Mouse (Mus musculus): ENCODE results near the gene Fars2. TPM values are rescaled to one million over a fixed set of nuclear protein-coding genes. Genes with fewer than 3 reads are reported as not detected.
"Not testable (repeated sequence)": the region's sequence is repeated elsewhere in the genome, so short reads cannot be mapped to it uniquely, and the experiment has no call there.

Gene Fars2
- total RNA-seq, 4 experiments from 2014 or later: 30.0 to 46.5 (median 34.7) TPM

DNA sequence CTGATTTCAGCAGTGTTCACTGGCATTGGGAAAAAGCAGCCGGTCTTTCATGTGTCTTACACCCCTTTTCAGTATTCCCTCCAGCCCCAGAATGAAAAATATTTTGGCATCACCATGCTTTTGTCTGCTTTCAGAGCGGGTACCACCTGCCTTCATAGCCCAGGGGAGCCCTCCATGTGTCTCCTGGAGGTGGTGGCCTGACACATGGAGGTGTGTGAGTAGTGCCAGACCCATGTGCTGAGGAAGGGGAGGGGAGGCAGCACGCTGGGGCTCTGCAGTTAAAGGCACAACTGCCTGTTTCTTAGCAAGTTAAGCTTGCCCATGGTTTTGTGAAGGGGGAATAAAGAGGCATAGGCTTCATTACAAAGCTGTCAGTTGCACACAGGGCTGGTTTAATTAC is 176.3 kb downstream of the Fars2 start:
- DNase-seq (ENCODE audit: low spot score in 2 of 2): no peak

DNA sequence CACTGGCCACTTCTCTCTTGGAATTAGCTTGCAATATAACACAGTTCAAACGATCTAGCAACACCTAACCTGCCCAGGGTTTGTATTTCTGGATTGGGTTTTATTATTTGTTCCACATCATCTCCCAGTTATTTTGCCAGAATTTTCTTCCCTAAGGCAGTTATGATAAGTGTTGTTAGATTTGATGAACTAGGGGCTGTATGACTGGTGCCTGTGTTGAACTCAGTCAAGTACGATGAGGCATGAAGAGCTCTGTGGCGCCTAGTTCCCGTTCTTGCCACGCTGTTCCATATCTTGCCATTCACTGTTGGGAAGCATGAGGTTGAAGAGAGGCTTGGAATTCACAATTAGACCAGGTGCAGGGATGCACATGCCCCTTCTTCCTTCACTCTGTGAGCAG is 177.3 kb downstream of the Fars2 start:
- DNase-seq (ENCODE audit: low spot score in 2 of 2): no peak

DNA sequence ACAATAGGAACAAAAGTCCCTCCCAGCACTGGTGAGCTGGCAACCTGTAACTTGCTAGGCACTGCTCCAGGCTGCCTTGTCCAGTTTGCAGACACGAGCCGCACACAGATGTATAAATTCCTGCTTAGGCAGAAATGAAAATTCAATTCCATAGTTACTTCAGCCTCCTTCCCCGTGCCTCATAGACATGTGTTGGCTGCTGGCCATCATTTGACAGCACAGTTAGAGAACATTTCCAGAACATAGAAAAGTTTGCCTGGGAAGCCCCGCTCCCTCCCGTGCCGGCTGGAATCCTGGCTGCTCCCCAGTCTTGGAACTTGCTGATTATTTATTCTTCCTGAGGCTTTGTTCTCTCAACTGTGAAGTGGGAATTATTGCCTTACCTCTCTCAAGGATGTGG is 178.6 kb downstream of the Fars2 start:
- no peak for DNase-seq (ENCODE audit: low spot score in 2 of 2)

DNA sequence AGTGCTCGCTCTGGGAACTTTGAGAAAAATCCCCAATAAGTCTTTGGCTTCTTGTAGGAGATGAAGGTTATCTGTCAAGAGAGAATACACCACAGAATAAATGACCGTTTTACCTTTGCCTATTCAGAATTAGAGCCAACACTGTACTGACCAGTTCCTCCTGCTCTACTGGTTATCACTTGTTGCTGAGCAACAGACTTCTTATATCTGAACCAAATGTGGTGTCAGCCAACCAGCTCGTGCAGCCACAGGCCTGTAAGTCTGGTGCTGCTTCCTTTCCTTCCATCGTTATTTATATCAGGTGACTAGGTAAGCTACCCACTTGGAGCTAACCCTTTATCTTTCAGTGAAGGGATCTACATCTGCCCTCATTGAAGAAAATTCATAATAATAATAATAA is 179.4 kb downstream of the Fars2 start:
- DNase-seq (ENCODE audit: low spot score in 2 of 2): no peak

DNA sequence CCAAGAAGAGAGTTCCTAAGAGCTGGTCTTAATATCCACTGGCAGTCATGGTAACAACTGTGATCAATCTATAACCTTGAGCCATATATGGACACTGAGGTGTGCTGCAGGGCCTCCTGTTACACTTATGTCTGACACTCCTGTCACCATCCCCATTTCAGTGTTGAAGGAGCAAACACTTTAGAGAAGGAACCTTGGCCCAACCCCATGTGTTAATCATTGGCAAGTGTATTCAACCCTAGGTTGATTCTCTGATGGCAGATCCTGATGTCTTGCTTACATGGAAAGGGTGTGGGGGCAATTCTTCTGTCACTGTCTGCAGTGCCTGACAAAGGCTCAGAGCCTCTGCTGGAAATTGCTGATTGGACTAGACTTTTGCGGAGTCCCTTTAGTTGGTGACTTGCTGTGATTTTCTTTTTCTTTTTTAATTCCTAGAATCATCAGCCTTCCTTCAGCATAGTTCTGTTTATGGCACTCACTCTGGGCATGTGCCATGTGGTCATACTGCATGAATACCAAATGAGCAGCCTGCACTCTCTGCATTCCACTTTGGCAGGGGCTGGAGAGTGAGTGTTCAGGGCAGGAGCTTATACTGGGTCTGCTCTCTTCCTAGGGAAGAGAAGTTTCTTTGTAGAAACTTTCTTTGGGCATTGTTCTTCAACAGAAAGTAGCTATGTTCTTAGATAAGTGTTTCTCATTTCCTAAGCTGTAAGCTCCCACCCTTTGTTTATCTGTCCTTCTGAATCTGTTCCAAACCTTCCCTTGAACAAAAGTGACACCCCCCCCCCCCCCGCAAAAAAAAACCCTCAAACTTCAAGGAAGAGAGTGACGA is 181.0 kb downstream of the Fars2 start:
- DNase-seq (ENCODE audit: low spot score in 2 of 2): no peak

DNA sequence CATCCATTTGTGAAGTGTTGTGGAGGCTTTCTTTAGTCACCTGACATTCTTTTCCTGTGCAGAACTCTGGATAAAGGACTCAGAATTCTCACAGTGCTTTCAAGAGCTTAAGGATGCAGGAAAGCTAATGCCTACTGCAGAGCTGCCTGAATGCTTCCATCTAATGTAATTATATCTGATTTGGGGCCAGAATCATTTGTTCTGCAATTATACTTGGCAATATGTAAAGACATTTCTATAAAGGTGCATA is 181.5 kb downstream of the Fars2 start:
- no peak for DNase-seq (ENCODE audit: low spot score in 2 of 2)

DNA sequence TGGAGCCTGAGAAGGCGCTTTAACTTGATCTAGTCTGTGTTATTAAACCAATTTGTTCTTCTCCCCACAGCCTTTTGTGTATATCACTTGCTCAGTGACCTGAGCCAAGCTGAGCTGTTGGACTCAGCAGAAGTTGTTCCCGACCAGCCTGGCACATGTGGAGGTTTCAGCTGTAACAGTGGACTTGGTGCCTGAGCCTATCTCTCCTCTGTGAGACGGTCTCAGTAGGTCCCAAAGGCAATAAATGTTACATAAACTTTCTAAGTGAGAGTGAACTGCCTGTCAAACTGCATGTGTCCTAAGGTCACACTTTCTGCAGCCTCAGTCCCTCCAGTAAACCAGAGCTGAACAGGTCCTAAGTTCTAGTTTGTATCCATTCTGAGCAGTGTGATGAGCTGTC is 185.6 kb downstream of the Fars2 start:
- DNase-seq (ENCODE audit: low spot score in 2 of 2): no peak

DNA sequence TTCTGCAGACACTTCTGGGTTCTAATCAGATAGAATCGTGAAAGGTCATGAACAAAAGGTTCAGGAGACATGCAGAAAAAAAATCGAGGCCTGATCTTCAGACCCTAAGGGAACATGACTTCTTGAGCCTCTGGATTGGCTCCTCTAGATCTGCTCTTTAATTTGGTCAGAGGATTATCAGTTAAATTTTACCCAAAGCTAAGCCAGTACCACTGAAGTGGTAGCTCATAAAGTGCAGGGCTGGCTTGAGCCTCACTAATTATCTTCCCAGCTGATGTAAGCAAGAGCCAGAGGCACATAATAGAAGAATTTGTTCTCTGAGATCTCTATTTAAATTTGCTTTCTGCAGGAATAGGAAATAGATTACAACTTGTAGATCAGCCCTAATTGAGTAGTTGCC is 188.1 kb downstream of the Fars2 start:
- no peak for DNase-seq (ENCODE audit: low spot score in 2 of 2)

DNA sequence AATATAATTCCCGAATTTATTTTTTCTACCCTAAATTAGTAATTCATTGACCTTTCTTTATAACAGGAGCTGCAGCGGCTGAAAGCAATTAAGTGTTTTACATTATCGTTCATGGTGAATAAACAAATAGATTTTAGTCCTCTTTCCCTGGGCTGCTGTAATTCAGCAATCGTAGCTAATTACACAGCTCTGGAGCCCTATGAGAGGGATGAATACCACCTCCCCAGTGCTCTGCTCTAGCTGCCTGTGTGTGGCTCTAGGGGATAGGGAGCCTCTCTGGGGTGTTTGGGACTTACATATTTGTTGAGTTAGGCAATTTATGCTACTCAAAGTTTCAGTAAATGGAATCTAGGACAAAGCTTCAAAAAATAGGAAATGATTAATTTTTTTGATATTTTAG is 190.2 kb downstream of the Fars2 start:
- no peak for DNase-seq (ENCODE audit: low spot score in 2 of 2)

DNA sequence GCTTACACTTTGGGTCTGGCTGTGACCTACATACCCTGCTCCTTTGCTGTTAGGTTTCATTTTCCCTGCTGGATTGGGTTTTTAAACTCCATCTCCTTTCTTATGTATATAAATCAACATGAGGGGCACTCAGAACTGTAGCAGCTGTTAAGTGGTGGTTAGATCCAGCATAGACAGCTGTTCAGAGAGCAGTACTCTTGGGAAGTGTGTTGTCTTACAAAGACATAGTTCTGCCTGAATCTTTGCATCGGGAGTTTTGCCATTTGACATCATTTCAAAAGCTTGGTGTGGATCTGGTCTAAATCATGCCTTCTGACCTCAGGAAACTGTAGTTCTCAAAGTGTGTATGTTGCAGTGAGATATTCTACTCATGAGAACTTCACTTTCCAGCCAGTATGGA is 191.9 kb downstream of the Fars2 start:
- no peak for DNase-seq (ENCODE audit: low spot score in 2 of 2)

DNA sequence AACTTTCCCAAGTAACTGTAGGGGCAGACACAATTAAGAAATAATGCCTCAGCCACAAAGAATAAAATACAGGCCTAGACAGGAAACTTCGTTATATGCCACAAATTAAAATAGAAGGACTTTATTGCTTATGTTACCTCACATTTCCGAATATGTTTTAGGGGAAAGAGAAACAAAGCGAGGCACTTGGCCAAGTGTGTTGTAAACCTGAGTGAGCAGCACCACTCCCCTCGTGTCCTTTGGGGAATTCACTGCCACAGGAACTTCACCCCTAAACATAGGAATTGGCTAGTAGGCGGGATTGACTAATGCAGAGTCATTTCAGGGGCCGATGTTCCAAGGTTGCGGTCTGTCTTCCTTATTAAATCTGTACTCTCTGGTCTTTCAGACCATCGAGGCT is 197.0 kb downstream of the Fars2 start:
- DNase-seq (ENCODE audit: low spot score in 2 of 2): no peak

DNA sequence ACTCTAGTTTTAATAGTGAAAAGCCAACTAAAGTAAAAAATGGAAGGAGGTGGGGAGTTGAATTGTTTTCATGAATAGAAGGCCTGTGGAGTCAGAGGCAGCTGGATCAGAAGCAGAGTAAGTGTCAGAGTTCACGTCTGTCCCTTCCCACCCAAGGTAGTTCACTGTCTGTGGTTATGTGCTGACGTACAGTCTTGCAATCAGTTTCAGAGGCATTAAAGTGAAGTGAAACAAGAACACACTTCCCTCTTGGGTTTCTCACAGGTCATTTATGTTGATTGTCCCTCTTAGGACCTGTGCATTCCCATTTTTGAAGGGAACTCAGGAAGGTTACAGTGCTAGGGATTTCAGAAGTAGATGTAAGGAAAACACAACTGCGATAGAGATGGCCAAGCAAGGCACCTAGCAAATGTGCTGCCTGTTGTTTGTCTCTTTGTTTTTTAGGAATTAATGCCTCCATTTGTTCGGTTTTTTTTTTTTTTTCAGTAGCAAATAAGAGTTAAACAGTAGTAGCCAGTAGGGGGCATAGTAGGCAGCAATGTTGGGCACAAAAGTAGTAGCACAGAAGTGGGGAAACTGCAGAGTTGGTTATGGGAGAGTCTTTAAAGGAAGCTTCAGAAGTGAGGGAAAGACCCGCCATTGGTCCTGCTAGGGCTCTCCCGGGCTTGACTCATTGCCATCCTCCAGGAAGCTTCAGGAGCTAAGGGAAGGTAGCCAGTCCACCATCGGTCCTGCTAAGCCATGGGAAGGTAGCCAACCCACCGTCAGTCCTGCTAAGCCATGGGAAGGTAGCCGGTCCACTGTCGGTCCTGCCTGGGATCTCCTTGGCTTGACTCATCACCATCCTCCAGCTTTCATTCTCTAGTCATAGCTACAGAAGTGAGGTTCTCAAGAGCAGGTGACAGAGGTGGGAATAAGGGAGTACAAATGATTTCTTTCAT is 197.9 kb downstream of the Fars2 start:
- DNase-seq (ENCODE audit: low spot score in 2 of 2): no peak

DNA sequence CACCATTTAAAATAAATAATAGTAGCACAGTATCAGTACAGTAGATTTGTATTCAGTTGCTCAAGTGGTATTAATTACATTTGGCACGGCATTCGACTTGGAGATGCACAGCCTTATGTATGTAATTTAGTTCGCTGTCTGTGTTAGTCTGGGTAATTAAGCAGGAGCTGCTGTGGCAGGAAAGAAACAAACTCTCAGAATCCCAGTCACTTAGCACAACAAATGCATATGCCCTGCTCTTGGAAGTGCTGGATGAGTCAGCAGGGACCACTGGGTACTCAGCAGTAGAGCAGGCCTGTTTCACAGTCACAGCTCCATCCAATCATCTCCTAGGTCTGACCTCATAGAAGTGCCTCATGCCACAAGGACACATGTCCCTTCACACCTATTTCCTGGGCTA is 200.6 kb downstream of the Fars2 start:
- no peak for DNase-seq (ENCODE audit: low spot score in 2 of 2)

DNA sequence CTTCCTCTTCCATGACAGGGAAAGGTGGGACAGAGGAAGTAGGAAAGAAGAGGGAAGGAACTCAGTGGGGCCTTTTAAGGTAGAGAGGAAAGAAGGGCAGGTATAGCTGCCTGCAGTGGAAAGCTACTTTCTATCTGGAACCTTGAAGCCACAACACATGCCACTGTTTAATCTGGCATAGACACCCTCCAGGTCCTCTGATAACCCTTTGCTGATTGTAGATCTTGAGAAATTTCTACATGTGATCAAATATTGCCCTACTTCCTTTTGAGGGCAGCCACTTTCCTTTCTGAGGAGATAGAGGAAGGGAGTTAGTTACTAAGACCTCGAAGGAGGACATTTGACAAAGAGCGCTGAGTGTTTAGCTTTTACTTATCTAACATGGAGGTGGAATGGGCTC is 207.4 kb downstream of the Fars2 start:
- no peak for DNase-seq (ENCODE audit: low spot score in 2 of 2)

DNA sequence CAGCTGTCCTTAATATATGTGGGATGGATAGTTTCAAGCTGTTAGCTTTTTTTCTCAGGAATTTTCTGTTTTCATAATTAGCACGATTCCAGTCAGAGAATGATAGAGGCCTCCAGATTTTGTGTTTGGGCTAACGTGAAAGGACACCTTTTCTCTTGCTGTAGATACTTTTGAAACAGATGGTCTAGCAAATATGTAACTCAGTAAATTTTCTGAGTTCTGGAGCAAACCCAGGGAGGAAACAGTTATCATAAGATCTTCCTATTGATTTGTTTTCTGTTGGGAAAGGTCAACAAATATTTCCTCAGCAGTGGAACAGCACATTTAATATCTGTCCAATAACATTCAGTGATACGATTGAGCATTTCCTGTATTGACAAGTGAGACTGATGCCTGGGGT is 209.3 kb downstream of the Fars2 start:
- no peak for DNase-seq (ENCODE audit: low spot score in 2 of 2)

DNA sequence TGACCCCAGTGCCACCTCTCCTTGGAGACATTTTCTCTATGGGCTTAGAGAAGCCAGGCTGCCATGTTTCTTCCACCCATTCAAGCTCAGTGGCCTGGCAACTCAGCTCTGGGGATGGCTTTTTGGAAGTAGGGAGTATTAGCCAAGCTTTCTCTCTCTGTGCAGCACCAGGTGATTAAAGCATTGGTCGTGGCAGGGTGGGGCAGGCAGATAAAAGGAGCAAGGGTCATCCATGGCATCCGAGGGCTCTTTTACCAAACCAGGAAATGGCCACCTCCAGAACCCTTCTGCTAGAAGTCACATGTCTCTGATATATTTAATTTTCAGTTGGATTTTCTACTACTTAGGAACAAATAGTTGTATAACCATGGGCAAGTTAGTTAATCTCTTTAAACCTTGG is 212.7 kb downstream of the Fars2 start:
- DNase-seq (ENCODE audit: low spot score in 2 of 2): no peak

DNA sequence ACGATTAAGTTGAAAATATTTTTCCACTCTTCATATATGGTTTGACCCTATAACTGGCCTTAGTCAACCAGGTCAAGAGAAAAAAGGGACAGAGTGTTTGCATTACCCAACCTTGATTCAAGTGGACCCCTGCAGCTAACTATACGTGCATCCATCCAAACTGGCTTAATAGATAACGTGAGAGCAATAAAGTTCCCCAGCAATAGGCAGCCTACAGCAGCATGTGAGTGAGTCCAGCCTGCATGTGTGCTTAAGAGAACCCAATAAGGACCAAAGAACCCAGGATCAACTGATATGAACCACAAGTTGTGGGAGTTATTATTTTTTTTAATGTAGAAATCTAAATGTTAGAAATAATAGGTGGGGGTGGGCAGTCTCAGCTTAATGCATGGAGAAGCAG is 213.3 kb downstream of the Fars2 start:
- no peak for DNase-seq (ENCODE audit: low spot score in 2 of 2)

DNA sequence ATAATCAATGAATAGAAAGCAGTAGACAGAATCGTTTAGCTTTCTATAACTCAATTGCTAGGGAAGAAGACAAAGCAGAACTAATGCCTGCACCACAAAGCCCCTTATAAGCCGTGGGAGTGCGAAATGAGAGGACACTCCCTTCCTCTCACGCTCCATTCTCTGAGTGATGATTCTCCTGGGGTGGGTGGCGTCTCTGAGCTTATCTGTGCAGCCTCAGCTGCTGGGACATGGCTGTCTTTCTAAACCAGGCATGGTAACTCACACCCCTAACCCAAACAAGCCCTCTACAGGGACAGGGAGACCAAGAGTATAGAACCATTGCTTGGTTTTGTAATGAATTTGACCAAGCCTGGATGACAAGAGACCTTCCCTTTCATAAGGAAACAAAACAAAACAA is 217.5 kb downstream of the Fars2 start:
- no peak for DNase-seq (ENCODE audit: low spot score in 2 of 2)

DNA sequence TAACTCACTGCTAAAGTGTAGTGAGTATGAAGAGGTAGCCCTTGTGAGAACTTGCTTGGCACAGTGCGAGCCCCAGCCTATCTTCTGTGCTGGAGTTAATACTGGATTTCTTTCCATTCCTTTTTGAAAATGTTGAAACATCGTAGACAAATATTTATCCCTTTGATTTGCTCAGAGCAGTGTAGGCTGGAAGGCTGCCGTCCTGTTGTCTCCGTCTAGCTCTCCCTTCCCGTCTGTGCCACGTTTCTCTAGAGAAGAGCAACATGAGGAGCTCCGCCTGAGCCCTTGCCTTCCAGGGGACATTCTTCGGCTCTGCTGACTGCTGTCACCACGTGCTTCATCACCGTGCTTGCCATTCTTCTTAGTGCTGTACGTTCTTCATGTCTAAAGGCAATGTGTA is 234.3 kb downstream of the Fars2 start:
- DNase-seq (ENCODE audit: low spot score in 2 of 2): no peak

DNA sequence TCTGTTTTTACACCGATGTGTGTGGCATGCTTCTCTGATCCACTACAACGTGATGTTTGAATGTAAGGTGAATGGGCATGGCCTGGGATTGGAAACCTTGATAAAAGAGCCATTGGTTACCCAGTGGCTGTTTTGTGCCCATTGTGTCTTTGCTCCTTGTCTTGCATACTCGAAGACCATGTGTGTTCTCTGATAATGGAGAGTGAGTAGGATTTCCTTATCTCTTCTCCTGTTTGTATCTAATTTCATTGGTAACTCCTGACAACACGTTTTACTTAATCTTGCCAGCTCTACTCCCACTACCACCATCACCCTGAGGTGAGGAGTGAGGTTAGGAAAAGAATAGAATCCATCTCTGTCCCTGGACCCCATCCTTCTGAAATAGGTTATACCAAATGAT is 240.3 kb downstream of the Fars2 start:
- DNase-seq (ENCODE audit: low spot score in 2 of 2): no peak

DNA sequence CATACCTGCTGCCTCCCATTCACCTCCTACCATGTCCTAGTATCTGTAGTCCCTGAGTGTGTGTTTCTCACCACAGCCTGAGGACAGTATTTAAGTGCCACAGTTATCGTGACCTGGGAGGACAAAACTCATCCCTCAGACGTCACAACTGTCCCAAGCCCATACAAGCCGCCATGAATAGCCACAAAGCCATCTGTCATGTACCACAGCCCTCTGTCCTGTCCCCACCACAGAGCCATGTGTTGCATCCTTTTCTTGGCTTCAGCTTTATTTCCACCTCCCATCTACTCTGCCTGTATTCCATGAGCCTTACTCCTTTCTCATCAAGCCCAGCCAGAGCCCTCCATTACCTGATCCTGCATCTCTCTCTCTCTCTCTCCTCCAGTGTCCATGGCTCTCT is 244.2 kb downstream of the Fars2 start:
- no peak for DNase-seq (ENCODE audit: low spot score in 2 of 2)

DNA sequence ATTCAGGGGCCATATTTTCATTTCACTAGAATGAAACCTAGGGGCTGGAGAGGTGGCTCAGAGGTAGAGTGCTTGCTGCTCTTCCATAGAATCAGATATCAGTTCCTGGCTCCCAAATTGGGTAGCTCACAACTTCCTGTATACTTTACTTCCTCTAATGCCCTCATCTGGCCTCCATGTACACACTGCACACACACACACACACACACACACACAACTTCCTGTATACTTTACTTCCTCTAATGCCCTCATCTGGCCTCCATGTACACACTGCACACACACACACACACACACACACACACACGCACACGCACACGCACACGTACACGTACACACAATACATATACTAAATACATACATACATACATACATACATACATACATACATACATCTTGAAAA is 248.5 kb downstream of the Fars2 start:
- DNase-seq (ENCODE audit: low spot score in 2 of 2): not testable (repeated sequence)

DNA sequence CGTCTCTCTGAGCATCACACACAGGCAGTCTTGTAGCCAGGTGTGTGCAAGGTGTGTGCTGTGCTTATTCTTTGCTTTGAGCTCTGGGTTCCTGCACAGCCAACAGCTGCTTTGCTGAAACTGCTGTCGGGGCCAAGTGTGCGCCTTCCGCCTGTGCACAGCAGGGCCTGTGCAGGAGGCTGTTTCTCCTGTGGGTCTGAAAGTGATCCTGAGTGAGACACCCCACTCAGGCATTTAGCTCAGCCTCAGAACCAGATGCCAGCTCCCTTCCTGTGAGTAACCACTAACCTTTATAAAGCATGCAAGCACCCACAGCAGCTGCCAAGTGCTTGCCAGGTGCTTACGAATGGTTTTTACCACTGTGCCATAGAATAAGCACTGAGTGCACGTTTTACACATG is 249.1 kb downstream of the Fars2 start:
- DNase-seq (ENCODE audit: low spot score in 2 of 2): no peak

Measured in gastrocnemius, adult 8-10 months (tissue).